Mouse (Mus musculus): Measurements from ENCODE around the gene Ttc4.

DNA sequence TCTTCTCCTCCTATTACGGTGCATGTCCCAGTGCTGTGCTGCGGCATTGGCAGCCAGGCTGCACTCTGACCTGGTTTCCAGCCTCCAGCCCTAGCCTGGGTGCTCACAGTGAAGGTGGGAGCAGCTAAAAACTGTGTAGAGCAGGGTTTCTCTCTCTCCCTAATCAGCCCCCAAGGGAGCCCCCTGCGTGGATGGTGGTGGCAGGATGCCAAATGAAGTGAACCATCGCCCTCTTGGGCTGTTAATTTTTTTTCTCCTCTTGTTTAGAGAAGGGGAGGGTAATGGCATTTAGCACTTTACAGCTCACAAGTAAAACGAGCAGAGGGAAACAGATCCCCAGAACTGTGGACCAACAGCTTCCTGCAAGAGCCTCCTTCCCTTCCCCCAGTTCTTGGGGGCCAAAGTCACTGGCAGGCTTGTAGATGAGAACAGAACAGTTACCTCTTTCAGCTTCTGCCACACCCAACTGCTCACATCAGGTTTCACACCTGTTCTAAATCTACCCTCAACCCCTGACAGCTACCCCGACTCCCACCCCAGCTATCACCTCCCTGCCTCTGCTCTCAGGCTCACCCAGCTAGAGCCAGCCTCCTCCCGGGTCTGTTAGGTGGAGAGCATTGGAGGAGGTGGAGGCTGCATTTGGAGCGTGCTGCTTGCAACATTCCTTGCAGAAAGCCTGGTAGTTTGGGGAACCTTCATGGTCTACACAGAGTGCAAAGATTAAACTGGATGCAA, 35.1 kb downstream of the Ttc4 start:
- TF ChIP-seq CTCF (IDR thresholded peaks at IDR 0.05; ENCODE audit: low read depth, low read length) (no peak), EP300 (IDR thresholded peaks at IDR 0.05; ENCODE audit: insufficient read depth, low read depth, low read length) (no peak), POLR2A (IDR thresholded peaks at IDR 0.05; ENCODE audit: insufficient read depth, low read length) (no peak)

Measured in ES-Bruce4 (cell line).